Mouse (Mus musculus): ENCODE measurements around the gene Gm47955.
"Not testable (repeated sequence)": the region's sequence is repeated elsewhere in the genome, so short reads cannot be mapped to it uniquely, and the experiment has no call there.

The Gm47955 gene

GRCm38 (mm10) chr1:82959870-82960385 lies at the start of gene Gm47955:
Gm47955 (plus strand) TSS chr1:82960286.
- DNase-seq (ENCODE audit: low read depth): no peak

GRCm38 (mm10) chr1:82913025-82913424 lies 47.1 kb upstream of the Gm47955 start, which contains the start of gene A030005L19Rik:
A030005L19Rik (plus strand) TSS chr1:82913325.
- no peak for DNase-seq (ENCODE audit: low read depth)

GRCm38 (mm10) chr1:82913434-82913833 lies 46.7 kb upstream of the Gm47955 start:
- not testable (repeated sequence) for DNase-seq (ENCODE audit: low read depth)

GRCm38 (mm10) chr1:82924650-82925049 lies 35.4 kb upstream of the Gm47955 start, which contains the start of gene A030014E15Rik:
A030014E15Rik (plus strand) TSS chr1:82924917.
- DNase-seq (ENCODE audit: low read depth): no peak

GRCm38 (mm10) chr1:82930558-82930957 lies 29.5 kb upstream of the Gm47955 start:
- DNase-seq (ENCODE audit: low read depth): not testable (repeated sequence)

GRCm38 (mm10) chr1:82931326-82931725 lies 28.8 kb upstream of the Gm47955 start, which contains the start of gene Gm6217:
Gm6217 (minus strand) TSS chr1:82931399.
- DNase-seq (ENCODE audit: low read depth): not testable (repeated sequence)

- no peak for DNase-seq (ENCODE audit: low read depth)
Observed at GRCm38 (mm10) chr1:82938666-82939065, 21.4 kb upstream of the Gm47955 start.

GRCm38 (mm10) chr1:82942505-82942904 lies 17.6 kb upstream of the Gm47955 start:
- not testable (repeated sequence) for DNase-seq (ENCODE audit: low read depth)

- DNase-seq (ENCODE audit: low read depth): not testable (repeated sequence)
Observed at GRCm38 (mm10) chr1:82943295-82943694, 16.8 kb upstream of the Gm47955 start, which contains the start of gene A030003K21Rik. A030003K21Rik (minus strand) TSS chr1:82943388.

GRCm38 (mm10) chr1:82946029-82946428 lies 14.1 kb upstream of the Gm47955 start:
- DNase-seq (ENCODE audit: low read depth): not testable (repeated sequence)

- no peak for DNase-seq (ENCODE audit: low read depth)
Observed at GRCm38 (mm10) chr1:82948601-82949000, 11.5 kb upstream of the Gm47955 start.

GRCm38 (mm10) chr1:82955913-82956312 lies 4.2 kb upstream of the Gm47955 start, which contains the start of gene Gm7544:
Gm7544 (minus strand) TSS chr1:82956013.
- DNase-seq (ENCODE audit: low read depth): not testable (repeated sequence)

GRCm38 (mm10) chr1:82966413-82966812 lies 6.3 kb downstream of the Gm47955 start:
- no peak for DNase-seq (ENCODE audit: low read depth)

- no peak for DNase-seq (ENCODE audit: low read depth)
Observed at GRCm38 (mm10) chr1:82972046-82972445, 12.0 kb downstream of the Gm47955 start.

GRCm38 (mm10) chr1:82973244-82973643 lies 13.2 kb downstream of the Gm47955 start:
- DNase-seq (ENCODE audit: low read depth): no peak

GRCm38 (mm10) chr1:82973901-82974300 lies 13.8 kb downstream of the Gm47955 start:
- no peak for DNase-seq (ENCODE audit: low read depth)

- no peak for DNase-seq (ENCODE audit: low read depth)
Observed at GRCm38 (mm10) chr1:82974342-82974741, 14.3 kb downstream of the Gm47955 start.

- DNase-seq (ENCODE audit: low read depth): no peak
Observed at GRCm38 (mm10) chr1:82975750-82976149, 15.7 kb downstream of the Gm47955 start.

GRCm38 (mm10) chr1:82977840-82978239 lies 17.8 kb downstream of the Gm47955 start:
- no peak for DNase-seq (ENCODE audit: low read depth)

- DNase-seq (ENCODE audit: low read depth): no peak
Observed at GRCm38 (mm10) chr1:82986738-82987137, 26.7 kb downstream of the Gm47955 start.

GRCm38 (mm10) chr1:82987530-82988198 lies 27.6 kb downstream of the Gm47955 start:
- peak; percentile 40 for DNase-seq (ENCODE audit: low read depth)

- DNase-seq (ENCODE audit: low read depth): no peak
Observed at GRCm38 (mm10) chr1:82991062-82991461, 31.0 kb downstream of the Gm47955 start.

GRCm38 (mm10) chr1:82991596-82991995 lies 31.5 kb downstream of the Gm47955 start:
- DNase-seq (ENCODE audit: low read depth): no peak

Measured in c-Kit-positive CD71-positive TER-119-negative erythroid progenitor cells, embryonic 14.5 days (primary cell).